Comparison of ENCODE assay signal across 8 mouse cellular contexts in genomic region chr6:143373686-143374273, GRCm38 (mm10).
DNase-seq lines count a peak whose midpoint lies in the region; ATAC-seq lines count a peak whose summit lies in the region.

No protein-coding gene starts in this region.

- peaks cover 16% of the 10 kb centered on the region for H3K4me1 ChIP-seq in midbrain, embryonic 10.5 days
- no peaks in the 10 kb centered on the region; the same call in 1 of the 2 replicates for H3K4me1 ChIP-seq in midbrain, embryonic 16.5 days (ENCODE audit: control insufficient read depth, insufficient read depth, low read length)
- peaks cover 18% of the 10 kb centered on the region for H3K4me1 ChIP-seq in forebrain, embryonic 15.5 days

- no peak overlapping the region for H3K27ac ChIP-seq in midbrain, embryonic 10.5 days (replicated peaks)
- no peak overlapping the region for H3K27ac ChIP-seq in midbrain, embryonic 16.5 days (ENCODE audit: low read length)
- H3K27ac ChIP-seq in forebrain, embryonic 15.5 days (replicated peaks), result no peak overlapping the region

- WGBS in midbrain, embryonic 10.5 days, result 62% methylated on average over 15 of the region's 15 CpGs
- WGBS in midbrain, embryonic 16.5 days, result 64% methylated on average over 15 of the region's 15 CpGs
- 60% methylated on average over 15 of the region's 15 CpGs for WGBS in forebrain, embryonic 15.5 days

- peak; percentile 63 for DNase-seq in midbrain, embryonic 10.5 days (ENCODE audit: low spot score)
- DNase-seq in cerebellum, adult 18-20 months, result peak; percentile 64 to 73
- peak; percentile 52 for DNase-seq in hindlimb bud, embryonic 11.5 days (ENCODE audit: extremely low spot score, low read depth, low spot score)
- peak; percentile 37 to 57 for DNase-seq in left cerebral cortex, postnatal 14 days (ENCODE audit: low spot score in 2 of 2)
- peak; percentile 68 for DNase-seq in mesoderm, embryonic 11.5 days (ENCODE audit: low read depth, low spot score)
- peak; percentile 9 to 17 for DNase-seq in spleen, postnatal 36 days (ENCODE audit: low spot score in 2 of 2)

- intact Hi-C loops in left cerebral cortex, postnatal 14 days (cut with DNase I), result no loop called here

- H3K9ac ChIP-seq in midbrain, embryonic 16.5 days (ENCODE audit: low read depth, low read length), result no peak overlapping the region
- H3K9ac ChIP-seq in forebrain, embryonic 15.5 days (replicated peaks), result no peak overlapping the region

- ATAC-seq in midbrain, embryonic 16.5 days, result no peak
- ATAC-seq in forebrain, embryonic 15.5 days (replicated peaks), result peak; percentile 64; the same call in 1 of the 2 replicates

- H3K27me3 ChIP-seq in midbrain, embryonic 10.5 days (ENCODE audit: low read depth, poor library complexity, severe bottlenecking), result no peaks in the 10 kb centered on the region
- no peaks in the 10 kb centered on the region for H3K27me3 ChIP-seq in midbrain, embryonic 16.5 days (ENCODE audit: control insufficient read depth, insufficient read depth, low read depth, low read length)
- H3K27me3 ChIP-seq in forebrain, embryonic 15.5 days, result no peaks in the 10 kb centered on the region

- H3K4me3 ChIP-seq in midbrain, embryonic 10.5 days, result no peak overlapping the region
- no peak overlapping the region for H3K4me3 ChIP-seq in midbrain, embryonic 16.5 days (ENCODE audit: low read depth, low read length)
- H3K4me3 ChIP-seq in forebrain, embryonic 15.5 days, result no peak overlapping the region

- no peaks in the 10 kb centered on the region for H3K36me3 ChIP-seq in midbrain, embryonic 10.5 days
- H3K36me3 ChIP-seq in midbrain, embryonic 16.5 days (ENCODE audit: control insufficient read depth, insufficient read depth, low read length), result no peaks in the 10 kb centered on the region
- no peaks in the 10 kb centered on the region for H3K36me3 ChIP-seq in forebrain, embryonic 15.5 days

- H3K4me2 ChIP-seq in midbrain, embryonic 16.5 days (ENCODE audit: low read length), result no peak overlapping the region
- H3K4me2 ChIP-seq in forebrain, embryonic 15.5 days (replicated peaks), result no peak overlapping the region

- H3K9me3 ChIP-seq in midbrain, embryonic 10.5 days (replicated peaks), result no peaks in the 10 kb centered on the region
- no peaks in the 10 kb centered on the region for H3K9me3 ChIP-seq in midbrain, embryonic 16.5 days (replicated peaks; ENCODE audit: control insufficient read depth, low read length, poor library complexity, severe bottlenecking)
- H3K9me3 ChIP-seq in forebrain, embryonic 15.5 days, result no peaks in the 10 kb centered on the region

Comparison
In these comparisons a context has a peak if more than half of its experiments do, and no peak if none do; other contexts are left out.
1. DNase-seq: peak in every context shown above with its lines; median percentile 68 in cerebellum, adult 18-20 months; 68 in mesoderm, embryonic 11.5 days; 63 in midbrain, embryonic 10.5 days; 52 in hindlimb bud, embryonic 11.5 days; 47 in left cerebral cortex, postnatal 14 days; 13 in spleen, postnatal 36 days.